Mouse (Mus musculus): ENCODE measurements around the gene Zmynd19.

Gene Zmynd19

DNA sequence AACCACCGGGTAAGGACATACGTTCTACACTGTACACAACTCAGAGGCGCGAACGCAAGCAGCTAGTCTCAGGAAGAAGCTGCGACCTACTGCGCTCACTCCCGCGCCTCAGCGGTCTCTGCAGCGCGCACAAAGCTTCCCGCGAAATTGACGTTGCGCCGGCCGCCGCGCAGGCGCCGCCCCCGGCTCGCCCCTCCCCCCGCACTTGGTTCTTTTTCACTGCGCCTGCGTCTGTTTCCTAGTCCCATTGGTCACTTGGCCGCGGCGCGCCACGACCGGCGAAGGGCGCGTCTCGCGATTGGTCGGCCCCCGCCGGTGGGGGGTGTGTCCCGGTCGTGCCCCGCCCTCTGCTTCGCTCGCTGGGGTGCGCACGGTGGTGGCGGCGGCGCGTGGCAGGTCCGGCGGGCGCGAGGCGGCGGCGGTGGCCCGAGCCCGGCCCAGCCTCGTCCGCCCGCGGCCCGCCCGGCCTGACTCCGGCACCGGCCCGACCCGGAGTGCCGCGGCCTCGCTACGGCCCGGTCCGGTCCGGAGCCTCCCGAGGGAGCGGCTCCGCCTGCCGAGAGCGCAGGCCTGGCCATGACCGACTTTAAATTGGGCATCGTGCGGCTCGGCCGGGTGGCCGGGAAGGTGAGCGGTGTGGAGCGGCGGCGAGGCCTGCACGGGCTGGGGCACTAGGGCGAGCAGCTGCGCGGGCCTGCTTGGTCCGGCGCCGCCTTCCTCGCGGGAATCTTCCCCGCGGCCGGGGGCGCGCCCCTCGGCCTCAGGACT lies at the start of gene Zmynd19:
Gene Zmynd19, plus strand, starts transcription at position 372 of the 768 bp plus-strand sequence.
- peak; percentile 96 to 97 for DNase-seq (ENCODE audit: low spot score in 2 of 2)

DNA sequence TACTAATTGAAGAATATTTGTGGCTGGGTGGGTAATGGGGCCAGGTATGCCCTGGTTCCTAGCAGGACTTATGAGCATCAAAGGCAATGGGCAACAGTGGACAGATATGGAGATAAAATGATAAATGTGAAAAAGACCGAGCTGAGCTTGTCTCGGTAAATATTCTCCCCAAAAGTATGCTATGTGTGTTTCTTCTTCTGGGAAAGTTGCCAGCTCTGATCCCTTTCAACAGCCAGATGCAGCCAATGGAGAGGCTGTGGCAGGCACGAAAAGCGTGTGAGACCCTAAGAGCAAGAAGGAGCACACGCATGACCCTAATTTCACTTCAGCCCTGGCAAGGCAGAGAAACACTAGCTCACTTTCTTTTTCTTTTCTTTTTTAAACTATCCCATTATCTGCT lies 48.5 kb upstream of the Zmynd19 start:
- DNase-seq (ENCODE audit: low spot score in 2 of 2): peak in 1 of 2 experiments; percentile 40

DNA sequence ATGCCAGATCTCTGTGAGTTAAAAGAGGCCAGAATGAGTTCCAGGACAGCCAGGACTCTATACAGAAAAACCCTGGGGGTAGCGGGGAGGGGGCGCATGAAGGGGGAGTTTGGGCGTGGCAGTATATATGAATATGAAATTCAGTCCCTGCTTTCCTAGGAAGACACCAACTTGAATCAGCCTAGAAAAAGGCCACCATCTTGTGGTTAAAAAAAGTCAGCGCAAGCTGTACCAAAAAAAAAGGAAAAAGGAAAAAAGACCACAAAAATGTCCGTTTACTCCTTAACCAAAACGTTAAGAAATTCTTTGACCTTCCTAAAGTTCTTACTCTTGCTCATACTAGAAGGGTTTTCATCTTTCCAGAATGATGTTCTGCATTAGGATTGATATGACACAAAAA lies 46.6 kb upstream of the Zmynd19 start:
- no peak for DNase-seq (ENCODE audit: low spot score in 2 of 2)

DNA sequence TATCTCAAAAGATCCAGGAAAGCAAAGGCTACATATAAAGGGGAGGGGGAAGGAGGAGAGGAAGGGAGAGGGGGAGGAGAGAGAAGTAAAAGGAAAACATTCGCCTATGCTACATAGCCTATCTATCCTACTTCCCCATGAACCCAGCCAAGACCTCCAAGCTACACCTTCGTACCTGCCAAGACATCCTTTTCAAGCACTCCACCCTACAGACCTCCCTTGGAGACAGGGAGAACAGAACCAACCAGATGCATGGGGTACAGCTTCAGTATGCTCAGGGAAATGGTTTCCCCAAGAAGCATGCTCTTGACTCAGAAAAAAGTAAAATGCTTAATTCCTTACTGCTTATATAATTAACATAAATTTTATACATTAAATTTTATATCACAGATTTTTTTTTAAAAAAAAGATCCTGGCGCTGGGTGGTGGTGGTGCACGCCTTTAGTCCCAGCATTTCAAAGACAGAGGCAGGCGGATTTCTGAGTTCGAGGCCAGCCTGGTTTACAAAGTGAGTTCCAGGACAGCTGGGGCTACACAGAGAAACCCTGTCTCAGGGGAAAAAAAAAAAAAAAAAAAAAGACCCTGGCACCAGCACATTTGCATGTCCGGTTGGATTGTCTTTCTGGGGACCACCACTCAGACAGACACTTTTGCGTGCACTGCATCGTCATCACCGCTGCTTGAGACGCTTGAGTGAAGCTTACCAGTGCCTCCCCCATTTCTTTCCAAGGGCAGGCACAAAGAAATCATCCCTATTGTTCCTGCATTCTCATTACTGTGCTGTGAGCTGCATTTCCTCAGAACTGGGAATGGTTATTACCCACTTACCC lies 44.6 kb upstream of the Zmynd19 start:
- DNase-seq (ENCODE audit: low spot score in 2 of 2): no peak

DNA sequence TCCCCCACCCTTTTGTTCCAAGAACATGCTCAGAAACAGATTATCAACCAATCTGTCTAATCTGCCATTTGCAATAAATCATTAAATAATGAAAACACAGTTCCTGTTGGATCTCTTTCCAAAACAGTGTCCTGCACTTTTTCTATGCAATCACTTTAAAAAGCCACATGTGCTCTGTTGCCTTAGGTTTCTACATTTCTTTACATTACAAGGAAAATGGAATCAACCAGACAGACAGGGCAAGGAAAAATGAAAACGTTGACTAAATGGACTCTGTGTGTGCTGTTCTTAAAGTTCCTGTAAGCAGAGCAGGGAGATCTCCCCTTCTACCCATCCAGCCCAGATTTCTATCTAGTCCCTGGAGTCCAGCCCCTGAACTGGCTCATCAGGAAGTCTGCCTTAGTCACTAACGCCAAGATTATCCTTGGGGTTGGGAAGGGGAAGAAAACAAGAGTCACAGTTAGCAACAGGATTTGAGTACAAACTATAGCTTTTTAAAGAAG lies 43.9 kb upstream of the Zmynd19 start:
- no peak for DNase-seq (ENCODE audit: low spot score in 2 of 2)

GRCm38 (mm10) chr2:24910481-24910880 lies 39.1 kb upstream of the Zmynd19 start:
- DNase-seq (ENCODE audit: low spot score in 2 of 2): no peak

DNA sequence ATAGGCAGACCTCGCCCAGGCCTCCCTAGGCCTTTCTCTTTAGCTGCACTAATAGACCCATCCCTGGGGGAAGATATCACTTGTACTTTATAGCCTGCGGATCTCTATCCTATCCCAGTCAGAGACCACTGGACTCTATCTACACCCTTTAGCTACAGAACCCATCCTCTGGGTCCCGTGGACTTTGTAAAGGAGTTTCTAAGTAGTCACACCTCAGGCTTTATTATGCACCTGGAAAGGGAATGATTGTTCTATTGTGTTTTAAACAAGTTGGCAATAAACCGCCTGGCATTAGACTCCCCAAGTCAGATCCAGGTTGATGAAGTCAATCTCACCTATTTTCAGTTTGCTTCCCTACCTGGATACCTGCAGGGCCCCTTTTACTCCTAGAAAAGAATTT lies 37.4 kb upstream of the Zmynd19 start:
- no peak for DNase-seq (ENCODE audit: low spot score in 2 of 2)

GRCm38 (mm10) chr2:24912589-24912988 lies 37.0 kb upstream of the Zmynd19 start:
- no peak for DNase-seq (ENCODE audit: low spot score in 2 of 2)

DNA sequence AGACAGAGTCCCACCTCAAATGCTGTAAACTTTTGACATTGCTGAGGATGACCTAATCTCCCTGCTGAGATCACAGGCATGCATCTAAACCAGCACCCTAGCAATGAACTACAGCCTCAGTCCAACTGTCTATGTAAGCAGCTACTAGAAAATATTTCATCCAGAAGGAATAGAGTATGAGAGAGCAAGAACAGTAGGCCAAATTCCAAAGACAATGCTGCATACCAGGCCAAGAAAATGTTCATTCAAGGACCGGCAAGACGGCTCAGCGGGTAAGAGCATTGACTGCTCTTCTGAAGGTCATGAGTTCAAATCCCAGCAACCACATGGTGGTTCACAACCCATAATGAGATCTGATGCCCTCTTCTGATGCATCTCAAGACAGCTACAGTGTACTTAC lies 34.8 kb upstream of the Zmynd19 start:
- DNase-seq (ENCODE audit: low spot score in 2 of 2): no peak

DNA sequence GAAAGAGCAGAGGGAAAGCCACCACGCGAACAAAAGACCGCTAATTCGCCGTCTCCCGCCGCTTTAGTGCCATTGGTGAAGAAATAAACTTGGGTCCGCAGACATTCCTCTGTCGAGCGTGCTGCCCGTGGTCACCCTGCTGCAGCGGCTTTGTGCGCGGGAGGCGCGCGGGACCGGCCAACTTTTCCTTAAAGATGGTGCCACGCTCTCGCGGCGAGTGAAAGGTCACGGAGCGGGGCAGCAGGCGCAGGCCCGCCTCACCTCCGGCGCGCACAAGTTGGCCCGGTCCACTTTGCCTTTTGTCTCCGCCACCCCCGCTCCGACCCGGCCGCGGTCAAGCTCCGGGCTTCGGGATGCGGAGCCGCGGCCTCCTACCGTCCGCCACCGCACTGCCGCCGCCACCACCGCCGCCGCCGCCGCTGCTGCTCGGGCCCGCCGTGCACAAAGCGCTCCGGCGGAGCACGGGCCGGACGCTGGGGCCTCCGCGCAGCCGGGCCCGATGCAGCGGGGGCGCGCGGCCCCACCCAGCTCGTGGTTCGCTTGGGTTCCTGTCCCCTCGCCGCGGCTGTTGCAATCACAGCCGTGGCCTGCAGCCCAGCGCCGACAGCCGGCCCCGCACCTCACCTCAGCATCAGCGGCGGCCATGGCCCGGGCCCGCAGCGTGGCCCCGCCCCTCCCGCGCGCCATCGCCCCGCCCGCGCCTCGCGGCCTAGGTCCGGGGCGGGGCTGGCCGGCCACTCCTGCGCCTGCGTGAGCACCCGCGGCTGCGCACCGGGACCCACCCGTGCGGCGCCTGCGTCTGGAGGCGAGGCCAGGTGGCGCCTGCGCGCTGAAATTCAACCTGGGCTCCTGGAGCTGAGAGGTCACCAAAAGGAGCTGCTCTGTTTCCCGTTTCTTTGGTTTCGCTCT lies 30.4 kb upstream of the Zmynd19 start, which contains the start of gene Ehmt1:
Gene Ehmt1, minus strand, starts transcription at position 685 of the 909 bp plus-strand sequence.
- peak; percentile 93 to 94 for DNase-seq (ENCODE audit: low spot score in 2 of 2)

GRCm38 (mm10) chr2:24919839-24920175 lies 29.8 kb upstream of the Zmynd19 start:
- DNase-seq (ENCODE audit: low spot score in 2 of 2): no peak

DNA sequence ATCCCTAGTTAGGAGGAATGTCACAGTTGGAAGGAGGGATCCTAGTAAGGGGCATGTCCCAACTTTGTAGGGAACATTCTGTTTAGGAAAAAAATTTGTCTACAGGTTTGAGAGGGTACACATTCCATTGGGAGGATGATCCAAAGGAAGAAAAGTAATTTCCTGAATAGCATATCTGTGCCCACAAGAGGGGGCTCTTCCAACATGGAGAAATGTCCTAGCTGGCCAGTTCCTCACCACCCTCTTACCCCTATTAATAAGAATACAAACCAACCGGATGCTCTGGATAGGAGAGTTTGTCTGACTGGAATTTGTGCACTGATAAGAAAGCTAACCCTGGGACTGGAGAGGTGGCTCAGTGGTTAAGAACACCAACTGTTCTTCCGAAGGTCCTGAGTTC lies 26.0 kb upstream of the Zmynd19 start:
- no peak for DNase-seq (ENCODE audit: low spot score in 2 of 2)

- no peak for DNase-seq (ENCODE audit: low spot score in 2 of 2)
Measured at GRCm38 (mm10) chr2:24925284-24925683, 24.3 kb upstream of the Zmynd19 start.

DNA sequence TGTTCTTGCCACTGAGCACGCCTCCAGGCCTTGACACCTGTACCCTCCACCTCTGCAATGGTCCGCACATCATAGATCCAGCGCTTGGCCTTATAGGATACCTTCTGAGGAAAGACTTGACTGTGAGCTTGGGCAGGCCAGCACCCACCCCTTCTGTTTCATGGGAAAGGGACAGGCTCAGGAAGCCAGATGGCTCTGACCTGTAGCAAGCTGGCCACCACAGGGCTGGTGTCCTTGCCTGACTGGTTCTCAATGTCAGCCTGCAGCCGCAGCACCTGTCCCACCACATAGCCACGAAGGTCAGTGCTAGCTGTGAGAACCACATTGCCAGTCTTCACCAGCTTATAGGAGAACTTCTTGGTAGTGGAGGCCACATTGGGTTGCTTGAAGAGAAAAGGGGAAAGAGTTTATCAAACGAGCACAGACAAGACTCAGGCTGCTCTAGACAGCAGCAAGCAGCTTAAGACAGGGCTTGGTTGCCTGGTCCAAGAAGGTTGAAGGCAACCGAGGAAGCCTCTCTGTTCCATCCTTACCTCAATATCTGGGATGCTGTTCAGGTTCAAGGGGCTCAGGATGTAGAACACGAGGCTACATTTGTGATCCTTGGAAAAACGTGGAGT lies 23.1 kb upstream of the Zmynd19 start:
- no peak for DNase-seq (ENCODE audit: low spot score in 2 of 2)

GRCm38 (mm10) chr2:24926965-24927358 lies 22.6 kb upstream of the Zmynd19 start:
- no peak for DNase-seq (ENCODE audit: low spot score in 2 of 2)

DNA sequence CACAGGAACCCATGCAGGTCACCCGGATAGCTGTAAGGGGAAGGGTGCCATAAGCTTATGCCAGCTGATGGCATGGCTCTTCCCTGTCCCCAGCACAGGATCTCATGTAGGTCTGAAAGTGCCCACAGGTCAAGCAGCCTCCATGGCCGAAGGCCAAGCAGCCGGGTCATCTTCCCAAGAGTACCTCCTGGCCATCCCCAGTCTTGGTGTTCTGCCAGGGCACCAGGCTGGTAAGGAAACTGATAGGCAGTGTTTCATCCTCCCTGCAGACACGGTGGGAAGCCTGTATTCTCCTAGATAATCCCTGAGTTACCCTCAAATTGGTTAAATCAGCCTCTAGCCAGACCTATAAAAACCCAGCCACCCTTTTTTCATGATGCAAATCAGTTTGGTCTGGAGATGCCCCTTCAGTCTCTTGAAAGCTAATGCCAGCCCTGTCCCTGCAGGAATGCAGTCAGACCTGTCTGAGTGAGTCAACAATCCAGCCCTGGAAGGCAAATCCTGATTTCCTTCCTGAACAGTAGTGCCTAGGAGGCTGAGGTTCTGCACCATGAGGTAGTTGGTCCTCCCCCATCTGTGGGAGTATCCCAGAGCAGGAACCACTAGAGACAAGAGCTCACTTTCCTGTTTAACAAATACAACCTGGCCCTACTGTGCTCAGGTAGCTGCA lies 21.6 kb upstream of the Zmynd19 start:
- no peak for DNase-seq (ENCODE audit: low spot score in 2 of 2)

DNA sequence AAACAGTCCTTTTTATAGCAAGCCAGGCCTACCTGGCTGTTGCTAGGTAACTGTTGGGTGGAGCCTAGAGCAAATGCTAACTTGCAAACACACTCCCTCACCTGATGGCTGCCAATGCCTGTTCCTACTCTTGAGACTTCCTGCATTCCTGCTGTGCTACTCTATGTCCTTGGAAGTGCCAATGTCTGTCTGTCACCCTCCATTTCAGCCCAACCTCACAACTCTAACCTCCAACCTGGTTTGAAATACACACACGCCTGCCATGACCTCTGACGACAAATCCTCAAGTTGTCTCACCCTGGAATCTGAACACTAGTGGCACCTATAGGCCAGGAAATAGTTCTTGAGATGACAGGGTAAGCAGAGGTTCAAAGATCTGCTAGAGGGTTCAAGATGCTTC lies 20.5 kb upstream of the Zmynd19 start:
- DNase-seq (ENCODE audit: low spot score in 2 of 2): no peak

DNA sequence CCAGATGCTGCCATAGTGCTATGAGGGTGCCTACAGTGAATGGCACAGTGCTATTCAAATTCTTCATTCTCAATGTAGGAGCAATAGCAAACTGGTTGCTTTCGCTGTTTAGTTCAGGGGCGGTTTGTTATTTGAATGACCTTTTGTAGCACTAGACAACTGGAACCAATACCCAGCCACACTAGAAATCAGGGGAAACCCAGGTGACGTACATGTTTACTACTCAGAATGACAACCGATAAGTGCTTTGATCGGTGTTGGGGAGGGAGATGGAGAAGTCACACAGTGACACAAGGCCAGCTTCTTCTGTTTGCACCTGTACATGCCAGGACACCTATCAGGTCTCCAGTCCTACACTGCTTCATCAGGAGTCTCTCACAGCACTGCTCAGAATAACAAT lies 20.0 kb upstream of the Zmynd19 start:
- DNase-seq (ENCODE audit: low spot score in 2 of 2): no peak

GRCm38 (mm10) chr2:24934441-24934963 lies 15.1 kb upstream of the Zmynd19 start:
- DNase-seq (ENCODE audit: low spot score in 2 of 2): peak in 1 of 2 experiments; percentile 16

DNA sequence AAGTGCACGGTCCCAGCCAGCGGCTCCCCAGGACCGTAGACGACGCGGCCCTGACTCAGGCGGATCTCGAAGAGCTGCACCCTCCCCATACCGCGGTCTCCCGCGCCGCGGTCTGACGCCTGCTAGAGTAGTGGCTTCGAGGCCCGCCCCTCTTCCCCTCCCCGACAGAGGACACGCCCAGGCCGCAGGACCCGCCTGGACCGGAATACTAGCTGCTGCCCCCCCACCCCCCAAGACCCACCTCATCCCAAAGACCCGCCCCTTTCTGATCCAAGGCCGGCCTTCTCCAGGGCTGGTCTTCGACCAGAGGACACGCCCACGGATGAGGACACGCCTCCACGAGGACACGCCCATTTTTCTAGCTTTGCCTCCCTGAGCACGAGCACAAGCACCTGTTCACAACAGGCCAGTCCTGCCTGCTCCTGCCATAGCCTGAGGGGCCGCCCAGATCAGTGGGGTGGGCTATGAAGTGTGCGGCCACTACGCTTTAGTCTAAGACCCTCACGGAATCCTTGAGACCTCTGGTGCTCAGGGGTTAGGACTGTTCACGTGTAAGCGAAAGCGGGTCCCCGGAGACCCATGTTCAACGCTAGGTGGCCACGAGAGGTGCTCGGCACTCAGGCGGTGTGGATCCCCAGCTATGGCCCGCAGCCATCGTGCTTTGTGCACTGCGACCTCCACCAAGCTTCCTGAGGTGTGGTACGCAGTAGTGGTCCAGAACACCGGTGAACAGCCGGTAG lies 14.4 kb upstream of the Zmynd19 start, which contains the start of gene Arrdc1:
Gene Arrdc1, minus strand, starts transcription at position 196 of the 740 bp plus-strand sequence.
- peak; percentile 72 to 84 for DNase-seq (ENCODE audit: low spot score in 2 of 2)

Measured in frontal cortex, postnatal 36 days (tissue).